Mouse (Mus musculus): ENCODE measurements around the gene Fbxo45. TPM values are rescaled to one million over a fixed set of nuclear protein-coding genes. Genes with fewer than 3 reads are reported as not detected.
"Not testable (repeated sequence)": the region's sequence is repeated elsewhere in the genome, so short reads cannot be mapped to it uniquely, and the experiment has no call there.

The Fbxo45 gene
- total and polyA plus RNA-seq, 3 experiments = 21.4 to 24.4 (median 22.4) TPM

- in situ Hi-C loops (cut with MboI; ENCODE audit: low pct_ligation_motif_present, low pct_unique_long_range_greater_than_20kb, low sequenced_read_pairs) = loop anchor here (25.0 kb wide), 1 partner anchor 198 kb away; no protein-coding TSS in a partner anchor
- dilution Hi-C loops (cut with MboI; ENCODE audit: extremely low pct_ligation_motif_present, extremely low pct_unique_long_range_greater_than_20kb, low sequenced_read_pairs); H3K9ac ChIP-seq (ENCODE audit: insufficient read depth, low read depth); H3K9me3 ChIP-seq (replicated peaks; ENCODE audit: low read length); H3K27me3 ChIP-seq (replicated peaks); H3K4me1 ChIP-seq (ENCODE audit: control insufficient read depth in 1 of 2, insufficient read depth in 2 of 2); H3K4me3 ChIP-seq (replicated peaks in 1 of 3; ENCODE audit: low read depth in 2 of 3, low read length in 2 of 3, poor library complexity in 1 of 3); H3K79me2 ChIP-seq (replicated peaks; ENCODE audit: control insufficient read depth, extremely low read depth, insufficient read depth, poor library complexity, severe bottlenecking); H3K36me3 ChIP-seq (replicated peaks in 1 of 2; ENCODE audit: control insufficient read depth in 1 of 2, insufficient read depth in 1 of 2, low read length in 1 of 2); H3K4me2 ChIP-seq (ENCODE audit: insufficient read depth, low read depth, poor library complexity, severe bottlenecking); H3K27ac ChIP-seq (ENCODE audit: insufficient read depth, low read depth): not testable (repeated sequence)
- peak; percentile 60 for TF ChIP-seq SMC3 (IDR thresholded peaks at IDR 0.05; ENCODE audit: low read depth, low read length)
- peak; percentile 23 to 69; a peak in 2 of 4 replicates for TF ChIP-seq CTCF (conservative IDR thresholded peaks at IDR 0.05 in 1 of 2, IDR thresholded peaks at IDR 0.05 in 1 of 2; ENCODE audit: low read depth in 2 of 2, low read length in 2 of 2)
- TF ChIP-seq RAD21 (IDR thresholded peaks at IDR 0.05; ENCODE audit: low read depth, low read length) = peak; percentile 52
- peak; percentile 33 for DNase-seq (ENCODE audit: extremely low read depth)
Observed at GRCm38 (mm10) chr16:32264225-32264624, 17.3 kb upstream of the Fbxo45 start.

DNA sequence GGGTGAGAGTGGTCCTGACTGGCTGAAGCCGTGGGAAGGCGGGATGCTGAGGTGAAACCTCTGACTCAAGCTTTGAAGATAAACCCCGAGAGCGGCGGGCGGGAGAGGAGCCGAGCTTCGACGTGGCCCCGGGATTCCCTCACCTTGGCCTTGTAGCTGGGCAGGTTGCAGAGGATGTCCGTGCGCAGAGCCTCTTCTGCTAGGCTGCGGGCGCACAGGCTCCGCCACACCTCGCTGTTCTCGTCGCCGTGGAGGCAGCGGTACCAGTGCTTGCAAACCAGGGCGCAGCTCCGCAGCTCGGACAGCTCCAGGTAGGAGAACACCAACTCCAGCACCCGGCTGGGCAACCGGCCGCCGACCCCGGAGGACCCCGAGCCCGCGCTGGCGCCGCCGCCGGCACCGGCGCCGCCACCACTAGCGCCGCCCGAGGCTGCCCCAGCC lies 587 bp downstream of the Fbxo45 start:
- Histone ChIP-seq H3K9me3 (replicated peaks; ENCODE audit: low read length) (no peaks in the 10 kb centered on the region), H3K4me2 (ENCODE audit: insufficient read depth, low read depth, poor library complexity, severe bottlenecking) (peak overlapping the region; percentile 52), H3K79me2 (replicated peaks; ENCODE audit: control insufficient read depth, extremely low read depth, insufficient read depth, poor library complexity, severe bottlenecking) (peaks cover 64% of the 10 kb centered on the region), H3K9ac (ENCODE audit: insufficient read depth, low read depth) (peak overlapping the region; percentile 90), H3K4me3 (replicated peaks in 1 of 3; ENCODE audit: low read depth in 2 of 3, low read length in 2 of 3, poor library complexity in 1 of 3) (peak overlapping the region; percentile 86 to 90 (median 89)), H3K36me3 (replicated peaks in 1 of 2; ENCODE audit: control insufficient read depth in 1 of 2, insufficient read depth in 1 of 2, low read length in 1 of 2) (peaks cover 2 to 31% of the 10 kb centered on the region in 2 experiments), H3K27ac (ENCODE audit: insufficient read depth, low read depth) (peak overlapping the region; percentile 72), H3K4me1 (ENCODE audit: control insufficient read depth in 1 of 2, insufficient read depth in 2 of 2) (peaks cover 5 to 37% of the 10 kb centered on the region in 2 experiments; a peak in 3 of 4 replicates), H3K27me3 (replicated peaks) (no peaks in the 10 kb centered on the region)
- in situ Hi-C loops (cut with MboI; ENCODE audit: low pct_ligation_motif_present, low pct_unique_long_range_greater_than_20kb, low sequenced_read_pairs) = no loop called here
- peak; percentile 67 for DNase-seq (ENCODE audit: extremely low read depth)
- dilution Hi-C loops (cut with MboI; ENCODE audit: extremely low pct_ligation_motif_present, extremely low pct_unique_long_range_greater_than_20kb, low sequenced_read_pairs) = no loop called here
- TF ChIP-seq EP300 (IDR thresholded peaks at IDR 0.05; ENCODE audit: low read length) (no peak), MEF2A (IDR thresholded peaks at IDR 0.05; ENCODE audit: borderline replicate concordance, low read depth, low read length) (0 out of 2 replicates have a peak, but pooled peaks have one; percentile 17)

- dilution Hi-C loops (cut with MboI; ENCODE audit: extremely low pct_ligation_motif_present, extremely low pct_unique_long_range_greater_than_20kb, low sequenced_read_pairs) = no loop called here
- peaks cover 2 to 29% of the 10 kb centered on the region in 2 experiments for H3K36me3 ChIP-seq (replicated peaks in 1 of 2; ENCODE audit: control insufficient read depth in 1 of 2, insufficient read depth in 1 of 2, low read length in 1 of 2)
Observed at GRCm38 (mm10) chr16:32243901-32244300, 3.1 kb downstream of the Fbxo45 start.

More at GRCm38 (mm10) chr16:32243901-32244300, 3.1 kb downstream of the Fbxo45 start:
- Histone ChIP-seq H3K27ac (ENCODE audit: insufficient read depth, low read depth) (no peak overlapping the region), H3K9me3 (replicated peaks; ENCODE audit: low read length) (no peaks in the 10 kb centered on the region), H3K27me3 (replicated peaks) (no peaks in the 10 kb centered on the region), H3K4me2 (ENCODE audit: insufficient read depth, low read depth, poor library complexity, severe bottlenecking) (no peak overlapping the region), H3K79me2 (replicated peaks; ENCODE audit: control insufficient read depth, extremely low read depth, insufficient read depth, poor library complexity, severe bottlenecking) (peaks cover 73% of the 10 kb centered on the region), H3K4me3 (replicated peaks in 1 of 3; ENCODE audit: low read depth in 2 of 3, low read length in 2 of 3, poor library complexity in 1 of 3) (no peak overlapping the region), H3K4me1 (ENCODE audit: control insufficient read depth in 1 of 2, insufficient read depth in 2 of 2) (peaks cover 5 to 43% of the 10 kb centered on the region in 2 experiments; a peak in 3 of 4 replicates), H3K9ac (ENCODE audit: insufficient read depth, low read depth) (no peak overlapping the region)
- in situ Hi-C loops (cut with MboI; ENCODE audit: low pct_ligation_motif_present, low pct_unique_long_range_greater_than_20kb, low sequenced_read_pairs) = no loop called here
- no peak for TF ChIP-seq USF2 (conservative IDR thresholded peaks at IDR 0.05; ENCODE audit: low read depth, low read length)
- TF ChIP-seq SIN3A (IDR thresholded peaks at IDR 0.05; ENCODE audit: low read length) = no peak
- no peak for TF ChIP-seq GABPA (IDR thresholded peaks at IDR 0.05; ENCODE audit: insufficient replicate concordance, low read depth, low read length)
- no peak for TF ChIP-seq ZC3H11A (IDR thresholded peaks at IDR 0.05; ENCODE audit: low read depth, low read length)
- TF ChIP-seq JUND (conservative IDR thresholded peaks at IDR 0.05; ENCODE audit: low read depth, low read length) = no peak
- no peak for TF ChIP-seq CTCF (conservative IDR thresholded peaks at IDR 0.05 in 1 of 2, IDR thresholded peaks at IDR 0.05 in 1 of 2; ENCODE audit: low read depth in 2 of 2, low read length in 2 of 2)
- no peak for TF ChIP-seq TCF12 (IDR thresholded peaks at IDR 0.05; ENCODE audit: low read depth, low read length)
- TF ChIP-seq ZKSCAN1 (IDR thresholded peaks at IDR 0.05; ENCODE audit: borderline replicate concordance, low read depth, low read length) = no peak
- no peak for TF ChIP-seq E2F4 (IDR thresholded peaks at IDR 0.05; ENCODE audit: insufficient replicate concordance, low read depth, low read length)
- no peak for TF ChIP-seq POLR2AphosphoS2 (IDR thresholded peaks at IDR 0.05; ENCODE audit: low read depth, low read length)
- no peak for TF ChIP-seq POLR2A (IDR thresholded peaks at IDR 0.05; ENCODE audit: low read depth, low read length)
- TF ChIP-seq UBTF (IDR thresholded peaks at IDR 0.05; ENCODE audit: low read depth, low read length) = no peak
- TF ChIP-seq IRF4 (IDR thresholded peaks at IDR 0.05; ENCODE audit: low read depth, low read length) = no peak
- TF ChIP-seq NRF1 (IDR thresholded peaks at IDR 0.05; ENCODE audit: low read depth, low read length) = no peak
- no peak for DNase-seq (ENCODE audit: extremely low read depth)
